Mouse (Mus musculus): ENCODE data around the gene Timm10b.
A peak's percentile ranks its signal among the peaks of the same experiment; 100 is the strongest.

The Timm10b gene

DNA sequence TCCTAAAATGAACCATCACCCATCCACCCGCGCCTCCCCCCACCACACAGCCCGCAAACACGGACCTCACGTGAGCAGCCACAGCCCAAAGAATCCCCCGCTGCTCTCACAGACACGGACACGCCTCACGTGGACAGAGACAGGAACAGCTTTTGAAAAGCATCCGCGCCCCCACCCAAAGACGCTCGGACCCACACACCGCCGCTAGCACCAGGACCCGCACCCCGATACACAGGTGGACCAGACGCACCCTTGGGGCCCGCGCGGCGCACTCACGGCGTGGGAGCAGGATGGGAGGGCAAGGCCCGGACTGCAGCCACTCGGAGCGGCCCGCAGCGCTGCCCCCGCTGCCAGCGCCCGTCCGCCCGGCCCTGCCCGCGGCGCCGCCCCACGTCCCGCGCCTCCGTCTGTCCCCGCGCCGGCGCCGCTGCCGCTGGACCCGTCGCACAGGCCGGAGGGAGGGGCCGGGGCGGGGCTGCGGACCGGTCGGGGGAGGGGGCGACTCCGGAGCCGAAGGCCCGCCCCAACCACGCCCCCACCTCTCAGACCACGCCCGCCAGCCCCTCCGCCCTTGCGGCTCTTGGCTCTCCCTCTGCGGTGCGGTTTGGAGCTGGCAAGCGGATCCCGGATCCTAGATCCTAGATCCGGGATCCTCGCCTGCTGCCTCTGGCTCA is 6.6 kb upstream of the Timm10b start, which contains the start of gene Trim3:
TSS of gene Trim3 (minus strand) at position 445 of the 674 bp plus-strand sequence.
- no peaks in the 10 kb centered on the region; the same call in 1 of the 2 replicates for H3K36me3 ChIP-seq (ENCODE audit: control insufficient read depth, insufficient read depth, low read length, poor library complexity, severe bottlenecking)
- H3K27me3 ChIP-seq (ENCODE audit: control insufficient read depth, insufficient read depth, low read length, poor library complexity, severe bottlenecking), result no peaks in the 10 kb centered on the region
- peak; percentile 81 for DNase-seq (ENCODE audit: low read depth, low spot score)

DNA sequence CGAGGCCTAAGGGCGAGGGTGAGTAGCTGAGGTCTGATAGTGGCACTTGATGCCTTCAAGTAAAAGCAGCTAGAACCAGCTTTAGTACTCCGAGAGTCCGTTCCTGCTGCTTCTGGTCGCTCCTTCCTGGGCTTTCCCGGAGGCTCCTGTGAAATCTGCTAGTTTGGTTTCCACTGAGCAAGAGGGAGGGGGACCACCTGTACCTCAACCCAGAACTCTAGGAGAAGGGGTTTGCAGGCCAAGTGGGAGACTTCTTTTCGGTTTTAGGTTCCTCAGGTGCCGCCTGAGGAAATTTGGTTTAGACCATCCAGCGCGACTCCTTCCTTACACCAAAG is 6.1 kb upstream of the Timm10b start:
- no peak for DNase-seq (ENCODE audit: low read depth, low spot score)
- no peaks in the 10 kb centered on the region; the same call in 1 of the 2 replicates for H3K36me3 ChIP-seq (ENCODE audit: control insufficient read depth, insufficient read depth, low read length, poor library complexity, severe bottlenecking)
- no peaks in the 10 kb centered on the region for H3K27me3 ChIP-seq (ENCODE audit: control insufficient read depth, insufficient read depth, low read length, poor library complexity, severe bottlenecking)

DNA sequence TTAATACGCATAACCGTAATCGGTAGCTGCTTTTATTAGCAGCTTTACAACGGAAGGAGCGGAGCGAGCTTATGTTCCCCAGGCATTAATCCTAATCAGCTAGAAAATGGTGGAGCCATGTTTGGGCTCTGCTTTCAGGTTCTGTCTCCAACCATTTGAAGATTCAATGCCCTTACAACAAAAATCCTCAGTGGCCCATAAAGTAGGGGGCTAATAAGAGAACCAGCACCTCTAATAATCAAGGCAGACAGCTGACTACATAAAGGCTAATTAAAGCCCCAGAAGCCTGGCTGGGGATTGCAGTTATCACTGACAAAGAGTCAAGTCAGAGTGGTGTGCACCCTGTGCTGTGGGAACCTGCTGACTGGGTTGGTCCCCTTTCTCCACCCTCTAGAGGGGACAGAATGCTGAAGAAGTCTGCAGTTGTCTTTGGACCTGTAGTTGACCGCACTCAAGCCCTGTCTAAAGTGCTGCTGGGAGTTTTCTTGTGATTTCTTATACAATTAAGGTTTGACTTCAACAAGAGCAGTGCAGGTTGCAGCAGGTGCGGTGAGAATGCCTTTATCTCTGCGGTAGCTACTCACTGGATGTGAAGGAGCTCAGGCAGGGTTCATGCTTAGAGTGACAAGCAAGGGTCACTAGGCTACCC is 5.5 kb upstream of the Timm10b start:
- H3K27me3 ChIP-seq (ENCODE audit: control insufficient read depth, insufficient read depth, low read length, poor library complexity, severe bottlenecking), result no peaks in the 10 kb centered on the region
- no peak for DNase-seq (ENCODE audit: low read depth, low spot score)
- no peaks in the 10 kb centered on the region; the same call in 1 of the 2 replicates for H3K36me3 ChIP-seq (ENCODE audit: control insufficient read depth, insufficient read depth, low read length, poor library complexity, severe bottlenecking)

DNA sequence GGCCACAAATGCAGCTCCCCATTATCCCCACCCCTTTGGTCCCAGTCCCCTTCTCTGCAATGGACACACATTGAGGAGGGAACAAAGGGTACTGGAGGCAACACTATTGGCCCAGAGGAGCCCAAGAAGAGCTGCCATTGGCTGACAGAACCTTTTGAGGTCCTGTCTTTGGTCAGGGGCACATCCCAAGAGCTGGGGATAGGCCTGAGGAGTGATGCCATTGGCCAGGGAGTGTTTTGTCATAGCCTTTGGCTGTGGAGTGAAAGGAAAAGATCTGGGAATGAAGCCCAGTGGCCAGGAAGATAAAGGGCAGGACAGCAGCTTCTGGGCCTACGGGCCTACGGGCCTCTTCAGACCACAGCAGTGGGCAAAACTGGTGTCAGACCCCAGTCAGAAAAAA is 4.1 kb upstream of the Timm10b start:
- no peak for DNase-seq (ENCODE audit: low read depth, low spot score)
- Histone ChIP-seq H3K27me3 (ENCODE audit: control insufficient read depth, insufficient read depth, low read length, poor library complexity, severe bottlenecking) (no peaks in the 10 kb centered on the region), H3K36me3 (ENCODE audit: control insufficient read depth, insufficient read depth, low read length, poor library complexity, severe bottlenecking) (no peaks in the 10 kb centered on the region; the same call in 1 of the 2 replicates)

DNA sequence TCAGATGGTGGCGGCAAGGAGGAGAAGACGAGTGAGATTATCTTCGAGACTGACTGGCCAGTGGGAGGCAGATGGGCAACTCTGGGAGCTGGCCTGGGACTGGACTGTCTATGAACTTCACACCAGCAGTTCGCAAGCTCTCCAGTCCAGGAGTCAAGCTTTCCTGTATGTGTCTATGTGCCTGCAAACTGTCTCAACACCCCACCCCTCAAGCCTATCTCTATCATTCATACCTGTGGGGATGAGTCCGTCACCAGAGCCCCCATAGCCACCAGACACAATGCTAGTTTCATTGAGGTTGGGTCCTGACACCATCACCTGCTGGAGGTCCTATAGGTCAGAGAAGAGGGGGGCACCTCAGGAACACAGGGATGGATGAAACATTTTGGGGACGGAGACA is 1.1 kb upstream of the Timm10b start:
- Histone ChIP-seq H3K27me3 (ENCODE audit: control insufficient read depth, insufficient read depth, low read length, poor library complexity, severe bottlenecking) (no peaks in the 10 kb centered on the region), H3K36me3 (ENCODE audit: control insufficient read depth, insufficient read depth, low read length, poor library complexity, severe bottlenecking) (no peaks in the 10 kb centered on the region; the same call in 1 of the 2 replicates)
- no peak for DNase-seq (ENCODE audit: low read depth, low spot score)

DNA sequence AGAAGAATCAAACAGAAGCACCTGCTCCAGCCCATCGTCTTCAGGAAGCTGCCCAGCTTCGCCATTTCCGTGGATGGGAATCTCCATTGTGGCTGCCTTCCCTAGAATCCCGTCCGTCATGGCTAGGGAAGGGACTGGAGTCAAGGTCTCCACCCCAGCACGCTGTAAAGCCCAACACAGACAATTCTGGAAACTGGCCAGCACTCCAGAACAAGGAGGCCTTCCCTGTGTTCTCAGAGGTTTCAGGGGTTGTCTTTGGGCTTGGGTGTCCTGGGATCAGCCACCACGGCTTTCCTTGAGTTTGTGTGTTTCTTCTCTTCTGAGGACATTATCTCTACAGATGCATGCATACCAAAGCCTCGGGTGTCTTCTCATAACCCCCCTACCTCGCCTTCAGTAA is 552 bp upstream of the Timm10b start:
- H3K36me3 ChIP-seq (ENCODE audit: control insufficient read depth, insufficient read depth, low read length, poor library complexity, severe bottlenecking), result no peaks in the 10 kb centered on the region; the same call in 1 of the 2 replicates

DNA sequence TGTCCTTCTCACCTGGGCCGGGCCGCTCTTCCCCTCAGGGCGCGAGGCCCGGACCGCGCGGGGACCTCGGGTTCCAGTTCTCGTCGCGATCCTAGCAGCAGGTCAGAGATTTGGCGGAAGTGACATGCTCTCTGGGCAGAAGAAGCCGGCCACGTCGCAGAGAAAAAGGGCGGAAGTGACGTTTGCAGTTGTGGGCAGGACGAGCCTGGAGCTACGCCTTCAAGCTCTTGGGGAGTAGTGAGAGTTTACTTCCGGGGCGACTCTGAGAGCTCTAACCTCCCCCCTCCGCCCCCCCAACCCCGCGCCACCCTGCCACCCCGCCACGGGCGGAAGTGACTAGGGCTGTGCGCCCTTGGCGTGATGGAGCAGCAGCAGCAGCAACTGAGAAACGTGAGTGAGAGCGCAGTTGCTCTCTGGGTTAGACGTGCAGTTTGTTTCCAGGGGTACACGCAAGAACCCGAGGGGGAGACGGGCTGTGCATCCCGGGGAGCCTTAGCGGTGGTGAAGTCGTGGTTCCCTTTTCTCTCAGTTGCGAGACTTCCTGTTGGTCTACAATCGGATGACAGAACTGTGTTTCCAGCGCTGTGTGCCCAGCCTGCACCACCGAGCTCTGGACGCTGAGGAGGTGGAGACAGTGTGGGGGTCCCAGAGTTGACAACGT is 507 bp downstream of the Timm10b start, which contains the start of the genes Arfip2 and Gm45799:
TSS of gene Arfip2 (minus strand) at position 184 of the 661 bp plus-strand sequence.
TSS of gene Gm45799 (plus strand) at position 320 of the 661 bp plus-strand sequence.
- Histone ChIP-seq H3K36me3 (ENCODE audit: control insufficient read depth, insufficient read depth, low read length, poor library complexity, severe bottlenecking) (peaks cover 5% of the 10 kb centered on the region; the same call in 1 of the 2 replicates), H3K27me3 (ENCODE audit: control insufficient read depth, insufficient read depth, low read length, poor library complexity, severe bottlenecking) (no peaks in the 10 kb centered on the region)
- DNase-seq (ENCODE audit: low read depth, low spot score), result peak; percentile 99

More for the DNA sequence above, 552 bp upstream of the Timm10b start:
- H3K27me3 ChIP-seq (ENCODE audit: control insufficient read depth, insufficient read depth, low read length, poor library complexity, severe bottlenecking), result no peaks in the 10 kb centered on the region
- DNase-seq (ENCODE audit: low read depth, low spot score), result no peak

DNA sequence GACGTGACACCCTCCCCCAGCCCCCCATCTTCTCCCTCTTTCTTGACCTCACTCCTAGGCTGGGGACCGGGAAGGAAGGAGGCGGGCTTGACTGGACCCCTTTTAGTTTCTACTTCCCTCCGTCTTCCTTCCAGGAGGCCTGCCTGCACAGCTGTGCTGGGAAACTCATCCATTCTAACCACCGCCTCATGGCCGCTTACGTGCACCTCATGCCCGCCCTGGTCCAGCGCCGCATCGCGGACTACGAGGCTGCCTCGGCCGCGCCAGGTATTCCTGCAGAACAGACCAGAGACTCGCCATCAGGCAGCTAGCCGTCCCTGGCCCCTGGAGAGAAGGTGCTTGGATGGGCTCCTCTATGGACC is 1.0 kb downstream of the Timm10b start:
- no peak for DNase-seq (ENCODE audit: low read depth, low spot score)
- Histone ChIP-seq H3K27me3 (ENCODE audit: control insufficient read depth, insufficient read depth, low read length, poor library complexity, severe bottlenecking) (no peaks in the 10 kb centered on the region), H3K36me3 (ENCODE audit: control insufficient read depth, insufficient read depth, low read length, poor library complexity, severe bottlenecking) (peaks cover 5% of the 10 kb centered on the region; the same call in 1 of the 2 replicates)

DNA sequence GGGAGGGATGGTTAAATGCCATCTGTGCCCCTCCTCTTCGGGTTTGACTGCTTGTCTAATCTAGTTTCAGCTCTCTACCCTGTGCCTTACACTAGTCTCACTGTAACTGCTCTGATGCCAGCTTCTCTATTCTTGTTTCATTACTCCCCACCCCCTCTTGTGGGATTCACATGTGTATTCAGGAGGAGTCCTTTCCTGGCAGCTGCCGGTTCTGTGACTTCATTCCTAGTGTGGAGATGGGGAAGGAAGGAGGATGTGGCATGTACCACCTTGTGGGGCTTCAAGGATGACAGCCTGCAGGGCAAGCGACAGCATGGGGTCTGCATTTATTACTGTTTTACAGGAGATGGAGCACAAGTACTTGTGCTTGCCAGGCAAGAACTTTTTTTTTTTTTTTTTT is 2.1 kb downstream of the Timm10b start:
- H3K27me3 ChIP-seq (ENCODE audit: control insufficient read depth, insufficient read depth, low read length, poor library complexity, severe bottlenecking), result no peaks in the 10 kb centered on the region
- DNase-seq (ENCODE audit: low read depth, low spot score), result no peak
- peaks cover 5% of the 10 kb centered on the region; the same call in 1 of the 2 replicates for H3K36me3 ChIP-seq (ENCODE audit: control insufficient read depth, insufficient read depth, low read length, poor library complexity, severe bottlenecking)

DNA sequence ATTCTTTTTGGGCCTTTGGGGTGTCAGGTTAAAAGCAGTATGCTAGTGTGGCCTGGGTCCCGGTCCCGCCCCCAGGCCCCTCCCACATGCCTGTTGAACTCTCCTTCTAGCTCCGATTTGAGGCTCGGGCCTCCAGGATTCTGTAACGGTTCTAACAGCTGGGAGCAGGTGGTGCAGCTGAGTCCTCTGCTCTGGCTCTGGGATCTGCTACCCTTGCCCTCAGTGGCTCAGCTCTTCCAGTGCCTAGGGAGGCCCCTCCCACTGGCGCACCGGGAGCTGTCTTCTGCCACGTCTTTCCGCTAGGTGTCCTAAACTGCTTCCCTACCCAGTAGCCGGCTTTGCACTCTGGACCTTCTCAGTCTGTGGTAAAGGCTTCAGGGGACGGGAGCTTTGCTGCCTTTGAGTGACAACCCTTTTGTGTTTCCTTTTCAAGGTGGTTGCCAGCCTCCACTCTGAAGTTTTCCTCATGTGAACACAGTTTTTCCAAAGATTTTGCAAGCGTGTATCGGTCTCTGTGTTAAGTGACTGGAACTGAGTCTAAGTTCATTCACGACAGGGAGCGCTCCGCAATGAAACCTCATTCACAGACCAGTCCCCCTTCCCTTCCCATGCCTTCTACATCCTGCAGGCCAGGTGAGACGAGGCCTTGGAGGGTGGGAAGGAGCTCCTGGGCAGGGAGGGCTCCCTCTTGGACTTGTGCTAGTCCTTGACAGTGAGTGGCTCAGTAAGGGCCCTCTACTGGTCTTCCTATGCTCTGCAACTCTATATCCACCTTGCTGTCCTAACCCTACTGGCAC is 11.0 kb downstream of the Timm10b start, which contains the start of gene Dnhd1:
TSS of gene Dnhd1 (plus strand) at position 189 of the 797 bp plus-strand sequence.
- Histone ChIP-seq H3K36me3 (ENCODE audit: control insufficient read depth, insufficient read depth, low read length, poor library complexity, severe bottlenecking) (no peaks in the 10 kb centered on the region), H3K27me3 (ENCODE audit: control insufficient read depth, insufficient read depth, low read length, poor library complexity, severe bottlenecking) (no peaks in the 10 kb centered on the region)
- peak; percentile 72 for DNase-seq (ENCODE audit: low read depth, low spot score)

DNA sequence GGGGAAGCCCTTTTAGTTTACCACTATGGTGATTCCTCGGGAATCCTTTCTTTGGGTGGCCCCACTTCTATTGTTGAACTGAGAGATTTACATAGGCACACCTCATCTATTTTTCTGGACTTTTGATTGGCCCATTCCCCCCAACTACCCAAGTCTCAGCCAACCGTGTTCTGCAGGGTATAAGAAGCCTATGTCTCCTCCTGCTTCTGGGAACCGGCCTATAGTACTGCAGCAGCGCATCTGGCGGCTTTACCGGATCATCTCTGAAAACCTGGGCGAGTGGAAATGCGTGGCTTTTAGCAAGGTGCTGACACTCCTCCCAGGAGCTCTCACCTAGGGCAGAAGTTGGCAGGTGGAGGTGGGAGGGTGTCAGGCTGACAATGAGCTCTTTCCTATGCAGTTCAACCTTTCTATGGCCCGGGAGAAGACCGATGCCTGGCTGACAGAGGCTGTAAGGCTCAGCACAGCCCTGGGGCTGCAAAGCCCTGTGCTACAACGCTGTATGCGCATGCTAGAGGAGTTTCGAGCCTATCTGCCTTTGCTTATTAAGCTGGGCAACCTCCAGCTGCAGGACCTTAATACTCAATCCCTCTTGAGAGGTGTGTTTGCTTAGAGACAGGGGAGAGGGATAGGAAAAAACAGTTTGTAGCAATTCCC is 45.8 kb downstream of the Timm10b start:
- Histone ChIP-seq H3K27me3 (ENCODE audit: control insufficient read depth, insufficient read depth, low read length, poor library complexity, severe bottlenecking) (no peaks in the 10 kb centered on the region), H3K36me3 (ENCODE audit: control insufficient read depth, insufficient read depth, low read length, poor library complexity, severe bottlenecking) (no peaks in the 10 kb centered on the region)
- no peak for DNase-seq (ENCODE audit: low read depth, low spot score)

DNA sequence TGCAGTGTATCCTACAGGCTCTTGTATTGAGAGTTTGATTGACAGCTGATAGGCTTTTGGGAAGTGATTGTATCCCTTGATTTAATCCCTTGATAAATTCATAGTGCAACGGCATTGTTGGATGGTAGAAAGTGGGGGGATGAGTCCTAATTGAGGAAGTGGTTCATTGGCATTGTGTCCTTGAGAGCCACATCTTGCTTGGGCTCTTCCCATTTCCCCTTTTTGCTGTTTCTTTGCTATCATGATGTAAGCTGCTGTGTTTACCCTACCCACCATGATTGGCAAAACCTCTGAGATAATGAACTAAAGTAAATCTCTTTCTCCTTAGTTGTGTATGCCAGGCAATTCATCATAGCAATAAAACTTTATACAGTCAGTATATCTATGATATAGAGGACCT is 51.0 kb downstream of the Timm10b start:
- no peak for DNase-seq (ENCODE audit: low read depth, low spot score)
- no peaks in the 10 kb centered on the region for H3K27me3 ChIP-seq (ENCODE audit: control insufficient read depth, insufficient read depth, low read length, poor library complexity, severe bottlenecking)
- no peaks in the 10 kb centered on the region for H3K36me3 ChIP-seq (ENCODE audit: control insufficient read depth, insufficient read depth, low read length, poor library complexity, severe bottlenecking)

Data from splenic B cell, adult 2 months (primary cell).